Mouse (Mus musculus) ES-E14 (cell line): Measurements from ENCODE around the gene Adam11.

Source experiments
- HCFC1 ChIP-seq: IDR thresholded peaks from 2 replicates; pipeline ENCODE4 v1.6.1; 2012; ENCODE audit warnings: low read length, inconsistent platforms, borderline replicate concordance; ENCODE audit not compliant: insufficient read depth
- ZC3H11A ChIP-seq: IDR thresholded peaks from 2 replicates; pipeline ENCODE4 v1.6.1; 2012; ENCODE audit warnings: low read depth, mild to moderate bottlenecking, inconsistent platforms, low read length, borderline replicate concordance
- ZNF384 ChIP-seq: IDR thresholded peaks from 2 replicates; pipeline ENCODE4 v1.6.1; 2012; ENCODE audit warnings: low read depth, low read length, inconsistent platforms

GRCm38 (mm10) chr11:102771916-102772714 is 10.9 kb downstream of the Adam11 start:
- TF ChIP-seq ZNF384, result no peak
- no peak for TF ChIP-seq ZC3H11A
- no peak for TF ChIP-seq HCFC1
